Mouse (Mus musculus): ENCODE data around the gene Lclat1.
"Not testable (repeated sequence)": the region's sequence is repeated elsewhere in the genome, so short reads cannot be mapped to it uniquely, and the experiment has no call there.

Lclat1 gene

GRCm38 (mm10) chr17:73126903-73127302 is 19.1 kb downstream of the Lclat1 start:
- in situ Hi-C loops (cut with MboI, MseI): no loop called here

GRCm38 (mm10) chr17:73136562-73137484 is 29.0 kb downstream of the Lclat1 start:
- in situ Hi-C loops (cut with MboI, MseI): no loop called here

- in situ Hi-C loops (cut with MboI, MseI): no loop called here
Observed at GRCm38 (mm10) chr17:73138217-73138616, 30.4 kb downstream of the Lclat1 start.

GRCm38 (mm10) chr17:73142029-73142428 is 34.2 kb downstream of the Lclat1 start:
- in situ Hi-C loops (cut with MboI, MseI): no loop called here

GRCm38 (mm10) chr17:73142445-73142844 is 34.7 kb downstream of the Lclat1 start:
- in situ Hi-C loops (cut with MboI, MseI): no loop called here

GRCm38 (mm10) chr17:73145426-73145825 is 37.6 kb downstream of the Lclat1 start:
- in situ Hi-C loops (cut with MboI, MseI): no loop called here

- in situ Hi-C loops (cut with MboI, MseI): no loop called here
Observed at GRCm38 (mm10) chr17:73148607-73149006, 40.8 kb downstream of the Lclat1 start.

GRCm38 (mm10) chr17:73152790-73153525 is 45.2 kb downstream of the Lclat1 start:
- in situ Hi-C loops (cut with MboI, MseI): not testable (repeated sequence)

- in situ Hi-C loops (cut with MboI, MseI): no loop called here
Observed at GRCm38 (mm10) chr17:73153672-73154071, 45.9 kb downstream of the Lclat1 start.

GRCm38 (mm10) chr17:73156606-73157005 is 48.8 kb downstream of the Lclat1 start:
- in situ Hi-C loops (cut with MboI, MseI): no loop called here

GRCm38 (mm10) chr17:73161795-73162194 is 54.0 kb downstream of the Lclat1 start:
- in situ Hi-C loops (cut with MboI, MseI): loop anchor here in 1 of 2 experiments (5.0 kb wide), 1 partner anchor 49 kb away; no protein-coding TSS in a partner anchor

GRCm38 (mm10) chr17:73162445-73163208 is 54.8 kb downstream of the Lclat1 start:
- in situ Hi-C loops (cut with MboI, MseI): loop anchor here in 1 of 2 experiments (5.0 kb wide), 1 partner anchor 50 kb away; no protein-coding TSS in a partner anchor

GRCm38 (mm10) chr17:73163597-73163996 is 55.8 kb downstream of the Lclat1 start:
- in situ Hi-C loops (cut with MboI, MseI): loop anchor here in 1 of 2 experiments (5.0 kb wide), 1 partner anchor 51 kb away; no protein-coding TSS in a partner anchor

GRCm38 (mm10) chr17:73164121-73164520 is 56.3 kb downstream of the Lclat1 start:
- in situ Hi-C loops (cut with MboI, MseI): loop anchor here in 1 of 2 experiments (5.0 kb wide), 1 partner anchor 52 kb away; no protein-coding TSS in a partner anchor

- in situ Hi-C loops (cut with MboI, MseI): no loop called here
Observed at GRCm38 (mm10) chr17:73169461-73169860, 61.7 kb downstream of the Lclat1 start.

- in situ Hi-C loops (cut with MboI, MseI): loop anchor here in 1 of 2 experiments (10.0 kb wide), 1 partner anchor 1565 kb away; no protein-coding TSS in a partner anchor
Observed at GRCm38 (mm10) chr17:73170141-73170540, 62.4 kb downstream of the Lclat1 start.

- in situ Hi-C loops (cut with MboI, MseI): loop anchor here in 1 of 2 experiments (10.0 kb wide), 1 partner anchor 1569 kb away; no protein-coding TSS in a partner anchor
Observed at GRCm38 (mm10) chr17:73174083-73174562, 66.3 kb downstream of the Lclat1 start.

GRCm38 (mm10) chr17:73175720-73176119 is 67.9 kb downstream of the Lclat1 start:
- in situ Hi-C loops (cut with MboI, MseI): loop anchor here in 1 of 2 experiments (10.0 kb wide), 1 partner anchor 1571 kb away; no protein-coding TSS in a partner anchor

- in situ Hi-C loops (cut with MboI, MseI): loop anchor here in 1 of 2 experiments (10.0 kb wide), 1 partner anchor 1572 kb away; no protein-coding TSS in a partner anchor
Observed at GRCm38 (mm10) chr17:73177079-73177478, 69.3 kb downstream of the Lclat1 start.

GRCm38 (mm10) chr17:73186929-73187328 is 79.1 kb downstream of the Lclat1 start:
- in situ Hi-C loops (cut with MboI, MseI): no loop called here

GRCm38 (mm10) chr17:73194146-73194545 is 86.4 kb downstream of the Lclat1 start:
- in situ Hi-C loops (cut with MboI, MseI): no loop called here
